Mouse (Mus musculus): ENCODE measurements at regions not wholly inside any gene's neighbourhood (a gene's known extent, or its start where the extent isn't known, plus 50 kb on each side); places are given as distances from the start of the nearest gene placed in this dataset.

- Histone ChIP-seq H3K4me2 (replicated peaks) (no peak overlapping the region), H3K4me1 (replicated peaks; ENCODE audit: control insufficient read depth, insufficient read depth, low read length) (no peaks in the 10 kb centered on the region), H3K27me3 (ENCODE audit: control insufficient read depth, insufficient read depth, low read length) (no peaks in the 10 kb centered on the region), H3K36me3 (replicated peaks; ENCODE audit: control insufficient read depth, insufficient read depth) (no peaks in the 10 kb centered on the region), H3K4me3 (replicated peaks; ENCODE audit: low read length) (no peak overlapping the region), H3K27ac (no peak overlapping the region), H3K9ac (no peak overlapping the region), H3K9me3 (ENCODE audit: control insufficient read depth, low read length) (no peaks in the 10 kb centered on the region)
- 90% methylated on average over 7 of the region's 7 CpGs for WGBS
- ATAC-seq (ENCODE audit: low FRiP score) (no peak), DNase-seq (ENCODE audit: low spot score) (no peak)
Observed at GRCm38 (mm10) chr3:115562735-115563134, 152.1 kb downstream of the S1pr1 start.

GRCm38 (mm10) chr3:115554809-115555708 lies 159.8 kb downstream of the S1pr1 start:
- no peak for DNase-seq (ENCODE audit: low spot score)
- WGBS = 86% methylated on average over 10 of the region's 10 CpGs
- H3K27me3 ChIP-seq (ENCODE audit: control insufficient read depth, insufficient read depth, low read length) = no peaks in the 10 kb centered on the region
- H3K36me3 ChIP-seq (replicated peaks; ENCODE audit: control insufficient read depth, insufficient read depth) = no peaks in the 10 kb centered on the region
- no peaks in the 10 kb centered on the region for H3K4me1 ChIP-seq (replicated peaks; ENCODE audit: control insufficient read depth, insufficient read depth, low read length)
- no peak overlapping the region for H3K4me3 ChIP-seq (replicated peaks; ENCODE audit: low read length)
- no peak overlapping the region for H3K4me2 ChIP-seq (replicated peaks)
- no peaks in the 10 kb centered on the region for H3K9me3 ChIP-seq (ENCODE audit: control insufficient read depth, low read length)
- ATAC-seq (ENCODE audit: low FRiP score) = no peak
- H3K9ac ChIP-seq = no peak overlapping the region
- no peak overlapping the region for H3K27ac ChIP-seq

GRCm38 (mm10) chr3:115553848-115554515 lies 160.9 kb downstream of the S1pr1 start:
- no peak for DNase-seq (ENCODE audit: low spot score)
- WGBS = 70% methylated on average over 10 of the region's 10 CpGs

GRCm38 (mm10) chr3:115541789-115542188 lies 173.1 kb downstream of the S1pr1 start:
- H3K4me3 ChIP-seq (replicated peaks; ENCODE audit: low read length) = no peak overlapping the region
- H3K27me3 ChIP-seq (ENCODE audit: control insufficient read depth, insufficient read depth, low read length) = no peaks in the 10 kb centered on the region
- H3K9ac ChIP-seq = no peak overlapping the region
- 97% methylated on average over 1 of the region's 1 CpGs for WGBS
- H3K4me1 ChIP-seq (replicated peaks; ENCODE audit: control insufficient read depth, insufficient read depth, low read length) = no peaks in the 10 kb centered on the region
- no peaks in the 10 kb centered on the region for H3K36me3 ChIP-seq (replicated peaks; ENCODE audit: control insufficient read depth, insufficient read depth)
- peak; percentile 66 for DNase-seq (ENCODE audit: low spot score)
- no peak for ATAC-seq (ENCODE audit: low FRiP score)
- no peaks in the 10 kb centered on the region for H3K9me3 ChIP-seq (ENCODE audit: control insufficient read depth, low read length)
- no peak overlapping the region for H3K27ac ChIP-seq
- H3K4me2 ChIP-seq (replicated peaks) = no peak overlapping the region

More at GRCm38 (mm10) chr3:115553848-115554515, 160.9 kb downstream of the S1pr1 start:
- Histone ChIP-seq H3K4me2 (replicated peaks) (no peak overlapping the region), H3K36me3 (replicated peaks; ENCODE audit: control insufficient read depth, insufficient read depth) (no peaks in the 10 kb centered on the region), H3K4me1 (replicated peaks; ENCODE audit: control insufficient read depth, insufficient read depth, low read length) (no peaks in the 10 kb centered on the region), H3K27me3 (ENCODE audit: control insufficient read depth, insufficient read depth, low read length) (no peaks in the 10 kb centered on the region), H3K27ac (no peak overlapping the region), H3K9me3 (ENCODE audit: control insufficient read depth, low read length) (no peaks in the 10 kb centered on the region), H3K4me3 (replicated peaks; ENCODE audit: low read length) (no peak overlapping the region), H3K9ac (no peak overlapping the region)
- ATAC-seq (ENCODE audit: low FRiP score) = no peak

- WGBS = 92% methylated on average over 6 of the region's 6 CpGs
- H3K27ac ChIP-seq = no peak overlapping the region
- no peak overlapping the region for H3K4me3 ChIP-seq (replicated peaks; ENCODE audit: low read length)
- H3K27me3 ChIP-seq (ENCODE audit: control insufficient read depth, insufficient read depth, low read length) = no peaks in the 10 kb centered on the region
- H3K9me3 ChIP-seq (ENCODE audit: control insufficient read depth, low read length) = no peaks in the 10 kb centered on the region
- no peak overlapping the region for H3K4me2 ChIP-seq (replicated peaks)
- H3K4me1 ChIP-seq (replicated peaks; ENCODE audit: control insufficient read depth, insufficient read depth, low read length) = no peaks in the 10 kb centered on the region
- ATAC-seq (ENCODE audit: low FRiP score) = no peak
- H3K9ac ChIP-seq = no peak overlapping the region
- no peaks in the 10 kb centered on the region for H3K36me3 ChIP-seq (replicated peaks; ENCODE audit: control insufficient read depth, insufficient read depth)
- no peak for DNase-seq (ENCODE audit: low spot score)
Observed at GRCm38 (mm10) chr3:115538355-115538754, 176.5 kb downstream of the S1pr1 start.

- Histone ChIP-seq H3K27me3 (ENCODE audit: control insufficient read depth, insufficient read depth, low read length) (no peaks in the 10 kb centered on the region), H3K4me1 (replicated peaks; ENCODE audit: control insufficient read depth, insufficient read depth, low read length) (no peaks in the 10 kb centered on the region), H3K9ac (no peak overlapping the region), H3K36me3 (replicated peaks; ENCODE audit: control insufficient read depth, insufficient read depth) (no peaks in the 10 kb centered on the region), H3K4me2 (replicated peaks) (no peak overlapping the region), H3K9me3 (ENCODE audit: control insufficient read depth, low read length) (no peaks in the 10 kb centered on the region), H3K4me3 (replicated peaks; ENCODE audit: low read length) (no peak overlapping the region), H3K27ac (no peak overlapping the region)
- no peak for ATAC-seq (ENCODE audit: low FRiP score)
- no peak for DNase-seq (ENCODE audit: low spot score)
- 86% methylated on average over 18 of the region's 18 CpGs for WGBS
Observed at GRCm38 (mm10) chr3:115532141-115532735, 182.6 kb downstream of the S1pr1 start.

GRCm38 (mm10) chr3:115530441-115530840 lies 184.4 kb downstream of the S1pr1 start:
- Histone ChIP-seq H3K4me2 (replicated peaks) (no peak overlapping the region), H3K4me1 (replicated peaks; ENCODE audit: control insufficient read depth, insufficient read depth, low read length) (no peaks in the 10 kb centered on the region), H3K9me3 (ENCODE audit: control insufficient read depth, low read length) (no peaks in the 10 kb centered on the region), H3K9ac (no peak overlapping the region), H3K36me3 (replicated peaks; ENCODE audit: control insufficient read depth, insufficient read depth) (no peaks in the 10 kb centered on the region), H3K27me3 (ENCODE audit: control insufficient read depth, insufficient read depth, low read length) (no peaks in the 10 kb centered on the region), H3K27ac (no peak overlapping the region), H3K4me3 (replicated peaks; ENCODE audit: low read length) (no peak overlapping the region)
- 73% methylated on average over 3 of the region's 3 CpGs for WGBS
- DNase-seq (ENCODE audit: low spot score) (no peak), ATAC-seq (ENCODE audit: low FRiP score) (no peak)

- Histone ChIP-seq H3K27me3 (ENCODE audit: control insufficient read depth, insufficient read depth, low read length) (no peaks in the 10 kb centered on the region), H3K27ac (no peak overlapping the region), H3K4me1 (replicated peaks; ENCODE audit: control insufficient read depth, insufficient read depth, low read length) (no peaks in the 10 kb centered on the region), H3K9ac (no peak overlapping the region), H3K4me3 (replicated peaks; ENCODE audit: low read length) (no peak overlapping the region), H3K36me3 (replicated peaks; ENCODE audit: control insufficient read depth, insufficient read depth) (no peaks in the 10 kb centered on the region), H3K4me2 (replicated peaks) (no peak overlapping the region), H3K9me3 (ENCODE audit: control insufficient read depth, low read length) (no peaks in the 10 kb centered on the region)
- ATAC-seq (ENCODE audit: low FRiP score) (no peak), DNase-seq (ENCODE audit: low spot score) (no peak)
- WGBS = 49% methylated on average over 4 of the region's 4 CpGs
Observed at GRCm38 (mm10) chr3:115529918-115530317, 185.0 kb downstream of the S1pr1 start.

- DNase-seq (ENCODE audit: low spot score) = no peak
- no peak overlapping the region for H3K4me3 ChIP-seq (replicated peaks; ENCODE audit: low read length)
- no peak overlapping the region for H3K27ac ChIP-seq
- H3K4me2 ChIP-seq (replicated peaks) = no peak overlapping the region
- no peak for ATAC-seq (ENCODE audit: low FRiP score)
- H3K4me1 ChIP-seq (replicated peaks; ENCODE audit: control insufficient read depth, insufficient read depth, low read length) = no peaks in the 10 kb centered on the region
- no peaks in the 10 kb centered on the region for H3K36me3 ChIP-seq (replicated peaks; ENCODE audit: control insufficient read depth, insufficient read depth)
- no peak overlapping the region for H3K9ac ChIP-seq
- no peaks in the 10 kb centered on the region for H3K27me3 ChIP-seq (ENCODE audit: control insufficient read depth, insufficient read depth, low read length)
- no peaks in the 10 kb centered on the region for H3K9me3 ChIP-seq (ENCODE audit: control insufficient read depth, low read length)
- 90% methylated on average over 2 of the region's 2 CpGs for WGBS
Observed at GRCm38 (mm10) chr3:115523515-115523914, 191.4 kb downstream of the S1pr1 start.

All from hindbrain, embryonic 14.5 days (tissue).